Mouse (Mus musculus): ENCODE results near the gene Chchd1. TPM values are rescaled to one million over a fixed set of nuclear protein-coding genes. Genes with fewer than 3 reads are reported as not detected.
A peak's percentile ranks its signal among the peaks of the same experiment; 100 is the strongest.

The Chchd1 gene
- total RNA-seq (2015; ENCODE audit: low replicate concordance) = 9.6 and 27.1 TPM in 2 replicates
- 22.5 and 44.7 TPM in 2 replicates for total RNA-seq (2017; ENCODE audit: low replicate concordance)

DNA sequence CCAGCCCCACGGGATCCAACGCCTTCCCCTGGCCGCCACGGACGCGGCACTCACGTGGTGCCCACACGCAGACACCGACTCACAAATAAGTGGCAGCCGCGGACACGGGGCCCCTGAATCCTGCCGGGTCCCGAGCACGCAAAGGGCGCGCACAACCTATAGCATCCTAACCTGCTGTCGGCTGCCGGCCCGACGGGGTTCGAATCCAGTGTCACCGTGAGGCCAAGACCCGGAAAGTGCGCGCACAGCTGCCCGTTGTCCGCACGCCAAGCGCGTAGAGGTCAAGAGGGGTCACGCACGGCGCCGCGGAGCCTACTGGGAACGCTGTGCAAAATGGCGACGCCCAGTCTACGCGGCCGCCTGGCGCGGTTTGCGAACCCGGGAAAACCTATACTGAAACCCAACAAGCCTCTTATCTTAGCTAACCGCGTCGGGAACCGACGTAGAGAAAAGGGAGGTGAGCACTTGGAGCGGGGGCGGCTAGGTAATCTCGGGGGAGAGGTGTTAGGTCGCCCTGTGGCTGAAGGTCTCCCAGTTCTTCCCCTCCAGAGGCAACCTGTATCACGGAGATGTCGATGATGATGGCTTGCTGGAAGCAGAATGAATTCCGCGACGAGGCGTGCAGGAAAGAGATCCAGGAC, at the start of gene Chchd1:
Gene Chchd1, plus strand, starts transcription at position 266 of the 641 bp plus-strand sequence.
- peak; percentile 87 for ATAC-seq (replicated peaks; ENCODE audit: low FRiP score, poor library complexity, severe bottlenecking)

DNA sequence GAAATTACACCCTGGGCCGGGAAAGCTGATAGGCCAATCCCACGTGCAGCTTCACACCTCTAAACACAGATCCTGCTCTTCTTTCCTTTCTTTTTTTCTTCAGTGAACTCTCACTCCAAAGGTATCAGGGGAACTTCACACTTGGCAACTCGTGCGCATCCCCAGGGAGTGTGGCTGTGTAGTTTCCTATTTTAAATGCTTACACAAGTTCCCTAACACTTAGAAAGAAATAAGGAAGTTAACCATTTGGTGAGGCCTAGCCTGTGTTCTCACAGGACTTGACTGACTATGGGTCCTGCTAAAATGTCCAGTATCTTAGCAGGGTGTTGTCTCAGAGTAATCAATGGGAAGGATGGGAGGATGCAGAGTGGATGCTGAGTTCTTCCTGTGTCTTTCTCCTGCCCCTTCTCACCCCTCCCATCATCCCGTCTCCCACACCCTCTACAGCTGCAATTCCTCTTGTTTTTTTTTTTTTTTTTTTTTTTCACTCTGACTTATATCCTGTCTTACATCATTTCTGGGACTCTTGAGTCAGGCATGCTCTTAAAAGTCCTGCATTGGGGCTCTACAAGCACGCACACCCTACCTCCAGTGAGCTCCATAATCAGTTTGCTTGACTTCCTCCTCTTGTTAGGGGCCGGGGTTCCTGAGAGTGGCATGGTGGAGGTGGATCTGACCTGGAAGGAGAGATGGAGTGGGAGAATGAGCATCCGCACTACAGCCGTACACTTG, 48.0 kb upstream of the Chchd1 start:
- ATAC-seq (replicated peaks; ENCODE audit: low FRiP score, poor library complexity, severe bottlenecking) = no peak

DNA sequence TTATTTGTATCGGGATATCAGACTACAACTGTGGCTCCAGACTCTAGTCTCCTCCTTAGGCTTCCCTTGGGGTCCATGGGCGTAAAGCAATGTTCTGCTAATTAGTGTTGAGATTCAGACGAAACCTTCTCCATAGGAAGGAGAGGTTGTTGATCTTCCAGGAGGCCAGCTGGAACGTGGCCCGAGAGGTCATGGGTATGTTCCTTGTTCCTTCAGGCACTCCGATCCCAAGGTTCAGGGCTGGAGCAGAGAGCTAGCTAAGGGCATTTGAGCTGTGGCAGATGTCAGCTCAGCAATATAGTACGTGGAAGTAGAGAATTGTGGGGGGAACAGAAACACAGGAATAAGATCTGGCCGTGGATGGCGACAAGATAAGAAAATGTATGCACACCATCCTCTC, 47.1 kb upstream of the Chchd1 start:
- ATAC-seq (replicated peaks; ENCODE audit: low FRiP score, poor library complexity, severe bottlenecking) = no peak

GRCm38 (mm10) chr14:20656361-20656760, 46.4 kb upstream of the Chchd1 start, which contains the start of gene Myoz1:
TSS of gene Myoz1 (minus strand) at chr14:20656540.
- no peak for ATAC-seq (replicated peaks; ENCODE audit: low FRiP score, poor library complexity, severe bottlenecking)

DNA sequence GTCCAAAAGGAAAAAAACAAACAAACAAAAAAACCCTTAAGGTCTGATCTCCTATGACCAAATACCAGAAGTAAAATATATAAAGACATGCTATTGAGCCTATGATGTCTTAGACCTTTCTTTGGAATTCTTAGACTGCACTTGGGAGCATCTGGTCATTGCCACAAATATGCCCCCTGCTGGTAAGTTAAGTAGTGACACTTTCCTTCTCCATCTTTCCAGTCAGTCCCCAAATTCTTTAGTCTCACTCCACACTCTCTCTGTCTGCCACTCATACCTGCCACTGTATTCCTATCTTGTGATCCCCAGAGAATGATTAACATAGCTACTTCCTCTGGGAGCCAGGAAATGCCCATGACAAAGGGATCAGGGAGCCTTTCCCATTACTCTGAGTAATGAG, 44.5 kb upstream of the Chchd1 start:
- peak; percentile 43 for ATAC-seq (replicated peaks; ENCODE audit: low FRiP score, poor library complexity, severe bottlenecking)

- ATAC-seq (replicated peaks; ENCODE audit: low FRiP score, poor library complexity, severe bottlenecking) = no peak
Measured at GRCm38 (mm10) chr14:20658902-20659301, 43.9 kb upstream of the Chchd1 start.

DNA sequence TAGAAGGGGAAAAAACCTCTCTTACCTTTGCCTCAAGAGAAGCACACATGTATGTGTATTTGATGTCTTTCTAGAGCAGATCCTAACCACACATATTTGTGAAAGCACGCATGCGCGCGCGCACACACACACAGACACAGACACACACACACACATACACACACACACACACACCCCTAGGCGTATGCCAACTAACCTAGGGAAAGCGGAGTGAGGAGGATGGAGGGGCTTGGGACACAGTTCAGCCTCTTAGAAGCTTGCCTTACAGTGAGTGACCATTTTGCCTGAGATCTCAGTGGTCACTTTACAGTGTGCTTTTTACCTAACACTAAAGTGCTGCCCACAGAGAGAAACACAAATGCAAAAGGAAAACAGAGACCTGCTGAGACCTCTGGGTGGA, 43.1 kb upstream of the Chchd1 start:
- no peak for ATAC-seq (replicated peaks; ENCODE audit: low FRiP score, poor library complexity, severe bottlenecking)

DNA sequence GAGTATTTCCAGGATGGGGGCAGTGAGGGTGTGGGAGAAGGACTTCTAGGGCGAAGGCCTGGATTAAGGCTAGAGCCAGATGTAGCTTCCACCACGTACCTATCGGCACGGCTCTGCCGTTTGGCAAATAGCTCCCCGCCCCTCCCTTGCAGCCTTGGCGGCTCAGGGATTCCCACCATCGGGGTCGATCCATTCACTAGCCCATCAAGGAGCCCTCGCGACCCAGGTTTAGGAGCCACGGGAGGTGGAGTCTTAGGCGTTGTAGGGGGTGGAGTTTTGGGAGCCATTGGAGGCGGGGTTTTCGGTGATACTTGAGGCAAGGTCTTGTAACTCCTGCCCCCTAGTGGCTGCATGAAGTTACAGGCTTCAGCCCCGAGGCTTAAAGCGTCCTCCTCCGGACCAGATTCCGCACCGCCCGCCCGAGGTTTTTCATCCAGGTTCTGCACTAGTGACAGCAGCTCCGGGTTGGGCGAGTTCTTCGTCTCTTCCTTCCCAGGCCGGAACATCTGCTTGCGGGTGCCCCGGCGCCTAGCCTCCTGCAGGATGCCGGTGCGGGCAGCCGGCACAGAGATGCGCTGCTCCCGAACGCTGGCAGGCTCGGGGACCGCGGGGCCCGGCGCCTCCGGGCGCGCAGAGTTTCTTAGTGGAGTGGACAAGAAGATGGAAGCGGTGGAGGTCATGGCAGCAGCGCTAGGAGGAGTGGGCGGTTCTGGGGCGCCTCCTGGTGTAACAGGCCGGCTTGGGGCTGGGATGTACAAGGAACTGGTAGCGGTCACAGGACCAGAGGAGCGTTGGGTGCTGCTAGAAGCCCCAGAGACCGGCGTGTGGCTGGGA, 41.8 kb upstream of the Chchd1 start:
- ATAC-seq (replicated peaks; ENCODE audit: low FRiP score, poor library complexity, severe bottlenecking) = peak; percentile 91

DNA sequence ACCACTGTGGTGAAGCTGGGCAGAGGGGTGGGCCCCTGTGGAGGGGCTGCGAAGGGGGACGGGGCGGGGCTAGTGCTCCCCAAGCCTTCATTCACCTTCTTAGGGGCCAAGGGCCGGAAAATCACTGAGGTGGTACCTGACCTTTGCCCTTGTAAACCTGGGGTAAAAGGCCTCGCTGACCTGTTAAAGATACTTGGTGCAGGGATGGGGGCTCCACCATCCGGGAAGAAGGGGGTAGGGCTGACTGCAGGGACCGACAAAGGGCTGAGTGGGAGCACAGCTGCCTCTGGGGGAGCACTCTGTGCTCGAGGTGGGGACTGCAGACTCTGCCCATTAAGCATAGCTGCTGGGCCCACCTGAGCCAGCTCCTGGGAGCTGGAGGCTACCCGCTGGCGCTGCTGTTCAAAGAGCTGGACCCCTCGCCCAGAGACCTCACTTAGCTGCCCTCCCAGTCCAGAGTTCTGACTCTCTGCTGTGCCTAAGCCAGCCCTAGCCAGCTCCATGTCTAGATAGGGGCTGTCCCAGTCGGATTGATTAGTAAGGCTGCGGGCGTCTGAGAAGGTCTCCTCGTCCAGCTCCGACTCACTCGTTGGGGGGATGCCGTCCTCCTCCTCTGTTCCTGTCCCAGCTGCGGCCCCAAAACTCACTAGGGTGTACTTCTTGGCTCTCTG, 41.0 kb upstream of the Chchd1 start:
- ATAC-seq (replicated peaks; ENCODE audit: low FRiP score, poor library complexity, severe bottlenecking) = no peak

- ATAC-seq (replicated peaks; ENCODE audit: low FRiP score, poor library complexity, severe bottlenecking) = no peak
Measured at GRCm38 (mm10) chr14:20662740-20663139, 40.1 kb upstream of the Chchd1 start.

GRCm38 (mm10) chr14:20663601-20664000, 39.2 kb upstream of the Chchd1 start:
- ATAC-seq (replicated peaks; ENCODE audit: low FRiP score, poor library complexity, severe bottlenecking) = no peak

GRCm38 (mm10) chr14:20664436-20664835, 38.4 kb upstream of the Chchd1 start:
- no peak for ATAC-seq (replicated peaks; ENCODE audit: low FRiP score, poor library complexity, severe bottlenecking)

DNA sequence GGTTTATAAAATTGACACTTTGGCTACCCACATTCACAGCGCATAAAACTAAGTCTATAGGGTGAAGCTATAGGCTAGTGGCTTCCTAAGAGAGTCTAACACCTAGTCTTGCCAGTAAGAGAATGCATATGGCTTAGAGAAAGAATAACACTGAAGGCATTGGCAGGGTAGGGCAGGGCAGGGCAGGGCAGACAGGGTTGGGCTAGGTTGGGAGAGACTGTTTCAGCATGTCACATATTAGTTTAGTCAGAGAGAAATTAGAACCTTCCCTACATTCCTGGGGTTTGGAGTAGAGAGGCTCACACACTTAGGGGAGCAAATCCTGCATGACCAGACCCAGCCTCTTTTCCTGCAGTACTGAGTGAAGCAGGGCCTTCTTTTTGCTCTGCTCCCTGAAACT, 35.3 kb upstream of the Chchd1 start:
- no peak for ATAC-seq (replicated peaks; ENCODE audit: low FRiP score, poor library complexity, severe bottlenecking)

DNA sequence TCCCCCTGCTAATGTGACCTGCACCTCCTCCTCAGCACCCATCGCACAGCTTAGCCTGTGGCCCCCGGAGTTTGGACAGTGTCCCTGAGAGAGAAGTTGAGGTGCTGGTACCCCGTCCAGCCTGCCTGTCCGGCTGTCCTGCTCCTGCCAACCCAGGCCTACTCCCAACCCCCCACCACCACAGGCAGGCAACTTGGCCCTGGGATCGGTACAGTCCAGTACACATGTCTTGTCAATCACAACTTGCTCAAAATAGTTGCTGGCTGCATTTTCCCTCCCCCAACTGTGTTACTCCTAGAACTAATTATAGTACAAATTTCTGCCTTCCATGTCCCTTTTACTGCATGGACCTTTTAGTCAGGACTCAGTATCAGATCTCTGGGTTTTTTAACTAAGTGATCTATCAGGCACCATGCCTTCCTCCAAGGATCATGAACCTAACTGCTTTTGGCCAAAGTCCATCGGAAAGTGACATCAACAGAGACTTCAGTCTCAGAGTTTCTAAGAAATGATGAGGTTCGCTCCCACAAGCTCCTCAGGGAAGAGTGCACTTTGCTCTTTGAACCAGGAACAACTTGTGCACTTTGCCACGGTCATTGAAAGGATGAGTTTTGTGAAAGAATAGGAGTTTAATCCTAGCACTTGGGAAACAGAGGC, 34.5 kb upstream of the Chchd1 start, which contains the start of gene Synpo2l:
Gene Synpo2l, minus strand, starts transcription at position 201 of the 657 bp plus-strand sequence.
- no peak for ATAC-seq (replicated peaks; ENCODE audit: low FRiP score, poor library complexity, severe bottlenecking)

DNA sequence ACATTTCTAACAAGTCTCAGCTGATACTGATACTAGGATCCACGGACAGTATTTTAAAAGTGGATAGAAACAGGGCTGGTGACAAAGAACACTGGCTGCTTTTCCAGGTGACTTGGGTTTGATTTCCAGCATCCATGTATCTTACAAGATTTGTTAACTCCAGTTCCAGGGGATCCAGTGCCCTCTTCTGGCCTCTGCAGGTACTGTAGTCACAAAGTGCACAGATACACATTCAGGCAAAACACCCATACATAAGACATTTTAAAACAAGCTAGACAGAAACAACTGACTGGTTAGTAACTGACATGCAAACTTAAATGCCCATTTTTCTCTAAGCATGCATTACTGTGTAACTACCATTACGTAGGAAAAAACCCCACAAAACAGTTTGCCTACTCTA, 29.8 kb upstream of the Chchd1 start:
- no peak for ATAC-seq (replicated peaks; ENCODE audit: low FRiP score, poor library complexity, severe bottlenecking)

DNA sequence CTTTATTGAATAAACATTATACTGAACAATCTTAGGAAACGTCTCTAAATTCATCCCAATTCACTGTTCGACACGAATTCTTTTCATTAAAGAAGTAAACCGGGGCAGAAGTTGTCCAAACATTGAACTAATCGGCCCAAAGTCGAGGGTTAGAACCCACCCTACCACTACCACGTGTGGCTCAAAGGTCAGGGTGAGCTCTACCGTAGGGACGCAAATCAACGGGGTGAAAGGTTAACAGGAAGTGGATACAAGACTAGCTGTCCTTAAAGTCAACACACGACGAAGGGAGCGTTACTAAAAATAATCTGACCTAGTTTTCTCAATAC, 29.1 kb upstream of the Chchd1 start:
- peak; percentile 56 for ATAC-seq (replicated peaks; ENCODE audit: low FRiP score, poor library complexity, severe bottlenecking)

GRCm38 (mm10) chr14:20674064-20674833, 28.6 kb upstream of the Chchd1 start, which contains the start of gene Sec24c:
TSS of gene Sec24c (plus strand) at chr14:20674308.
- ATAC-seq (replicated peaks; ENCODE audit: low FRiP score, poor library complexity, severe bottlenecking) = peak; percentile 95

- ATAC-seq (replicated peaks; ENCODE audit: low FRiP score, poor library complexity, severe bottlenecking) = no peak
Measured at GRCm38 (mm10) chr14:20677906-20678305, 24.9 kb upstream of the Chchd1 start.

GRCm38 (mm10) chr14:20681742-20682141, 21.1 kb upstream of the Chchd1 start:
- ATAC-seq (replicated peaks; ENCODE audit: low FRiP score, poor library complexity, severe bottlenecking) = no peak

All from erythroblast, adult 5-6 weeks (primary cell).